Mouse (Mus musculus): Measurements from ENCODE around the gene Olfr449. TPM values are rescaled to one million over a fixed set of nuclear protein-coding genes. Genes with fewer than 3 reads are reported as not detected.

Olfr449 gene
- total and polyA plus RNA-seq, 3 experiments: not detected

GRCm38 (mm10) chr6:42876323-42876722, 42.1 kb downstream of the Olfr449 start:
- DNase-seq (ENCODE audit: extremely low read depth): no peak
- H3K4me1 ChIP-seq (ENCODE audit: control insufficient read depth in 1 of 2, insufficient read depth in 2 of 2): no peaks in the 10 kb centered on the region
- no peak overlapping the region for H3K27ac ChIP-seq (ENCODE audit: insufficient read depth, low read depth)
- no peaks in the 10 kb centered on the region for H3K36me3 ChIP-seq (replicated peaks in 1 of 2; ENCODE audit: control insufficient read depth in 1 of 2, insufficient read depth in 1 of 2, low read length in 1 of 2)
- no peak for TF ChIP-seq ELF1 (IDR thresholded peaks at IDR 0.05; ENCODE audit: low read depth, low read length)
- no peak for TF ChIP-seq USF1 (IDR thresholded peaks at IDR 0.05; ENCODE audit: low read depth, low read length)
- TF ChIP-seq EP300 (IDR thresholded peaks at IDR 0.05; ENCODE audit: low read length): no peak
- TF ChIP-seq POLR2A (IDR thresholded peaks at IDR 0.05; ENCODE audit: low read depth, low read length): no peak
- TF ChIP-seq ETS1 (conservative IDR thresholded peaks at IDR 0.05; ENCODE audit: low read depth, low read length): no peak
- TF ChIP-seq UBTF (IDR thresholded peaks at IDR 0.05; ENCODE audit: low read depth, low read length): no peak
- TF ChIP-seq MXI1 (IDR thresholded peaks at IDR 0.05; ENCODE audit: low read depth, low read length): no peak
- TF ChIP-seq JUND (conservative IDR thresholded peaks at IDR 0.05; ENCODE audit: low read depth, low read length): no peak
- no peak for TF ChIP-seq TCF12 (IDR thresholded peaks at IDR 0.05; ENCODE audit: low read depth, low read length)
- TF ChIP-seq E2F4 (IDR thresholded peaks at IDR 0.05; ENCODE audit: insufficient replicate concordance, low read depth, low read length): no peak
- TF ChIP-seq ZKSCAN1 (IDR thresholded peaks at IDR 0.05; ENCODE audit: borderline replicate concordance, low read depth, low read length): no peak
- TF ChIP-seq MEF2A (IDR thresholded peaks at IDR 0.05; ENCODE audit: borderline replicate concordance, low read depth, low read length): no peak
- no peak for TF ChIP-seq POLR2AphosphoS2 (IDR thresholded peaks at IDR 0.05; ENCODE audit: low read depth, low read length)
- no peak for TF ChIP-seq ZMIZ1 (IDR thresholded peaks at IDR 0.05; ENCODE audit: low read depth, low read length)
- TF ChIP-seq MAX (IDR thresholded peaks at IDR 0.05; ENCODE audit: low read length): no peak
- TF ChIP-seq RAD21 (IDR thresholded peaks at IDR 0.05; ENCODE audit: low read depth, low read length): no peak
- H3K79me2 ChIP-seq (replicated peaks; ENCODE audit: control insufficient read depth, extremely low read depth, insufficient read depth, poor library complexity, severe bottlenecking): no peaks in the 10 kb centered on the region
- no peak overlapping the region for H3K4me3 ChIP-seq (replicated peaks in 1 of 3; ENCODE audit: low read depth in 2 of 3, low read length in 2 of 3, poor library complexity in 1 of 3)
- H3K27me3 ChIP-seq (replicated peaks): no peaks in the 10 kb centered on the region
- dilution Hi-C loops (cut with MboI; ENCODE audit: extremely low pct_ligation_motif_present, extremely low pct_unique_long_range_greater_than_20kb, low sequenced_read_pairs): no loop called here
- H3K9me3 ChIP-seq (replicated peaks; ENCODE audit: low read length): no peaks in the 10 kb centered on the region
- in situ Hi-C loops (cut with MboI; ENCODE audit: low pct_ligation_motif_present, low pct_unique_long_range_greater_than_20kb, low sequenced_read_pairs): no loop called here
- H3K4me2 ChIP-seq (ENCODE audit: insufficient read depth, low read depth, poor library complexity, severe bottlenecking): no peak overlapping the region
- no peak overlapping the region for H3K9ac ChIP-seq (ENCODE audit: insufficient read depth, low read depth)

Other genes starting within 250 kb of the Olfr449 start
- gene Tcaf3, start 236.7 kb upstream of the Olfr449 start, total RNA-seq (2012; rRNA removed): not detected in 2 replicates
- not detected in 2 replicates for gene Tcaf3, start 236.7 kb upstream of the Olfr449 start, total RNA-seq (2014; rRNA removed)
- gene Tcaf3, start 236.7 kb upstream of the Olfr449 start, polyA plus RNA-seq (2012; ENCODE audit: insufficient read length, low read depth): not detected in 2 replicates
- gene Tcaf2, start 189.1 kb upstream of the Olfr449 start, total RNA-seq (2012; rRNA removed): not detected in 2 replicates
- gene Tcaf2, start 189.1 kb upstream of the Olfr449 start, total RNA-seq (2014; rRNA removed): not detected in 2 replicates
- not detected in 2 replicates for gene Tcaf2, start 189.1 kb upstream of the Olfr449 start, polyA plus RNA-seq (2012; ENCODE audit: insufficient read length, low read depth)
- not detected in 2 replicates for gene Tcaf1, start 124.3 kb upstream of the Olfr449 start, total RNA-seq (2012; rRNA removed)
- not detected in 2 replicates for gene Tcaf1, start 124.3 kb upstream of the Olfr449 start, total RNA-seq (2014; rRNA removed)
- gene Tcaf1, start 124.3 kb upstream of the Olfr449 start, polyA plus RNA-seq (2012; ENCODE audit: insufficient read length, low read depth): not detected in 2 replicates
- not detected in 2 replicates for gene Olfr453, start 95.0 kb upstream of the Olfr449 start, total RNA-seq (2012; rRNA removed)
- not detected in 2 replicates for gene Olfr453, start 95.0 kb upstream of the Olfr449 start, total RNA-seq (2014; rRNA removed)
- not detected in 2 replicates for gene Olfr453, start 95.0 kb upstream of the Olfr449 start, polyA plus RNA-seq (2012; ENCODE audit: insufficient read length, low read depth)
- not detected in 2 replicates for gene Olfr38, start 78.0 kb upstream of the Olfr449 start, total RNA-seq (2012; rRNA removed)
- not detected in 2 replicates for gene Olfr38, start 78.0 kb upstream of the Olfr449 start, total RNA-seq (2014; rRNA removed)
- gene Olfr38, start 78.0 kb upstream of the Olfr449 start, polyA plus RNA-seq (2012; ENCODE audit: insufficient read length, low read depth): not detected in 2 replicates
- not detected in 2 replicates for gene Olfr452, start 49.3 kb upstream of the Olfr449 start, total RNA-seq (2012; rRNA removed)
- gene Olfr452, start 49.3 kb upstream of the Olfr449 start, total RNA-seq (2014; rRNA removed): not detected in 2 replicates
- not detected in 2 replicates for gene Olfr452, start 49.3 kb upstream of the Olfr449 start, polyA plus RNA-seq (2012; ENCODE audit: insufficient read length, low read depth)
- not detected in 2 replicates for gene Olfr450, start 22.4 kb upstream of the Olfr449 start, total RNA-seq (2012; rRNA removed)
- gene Olfr450, start 22.4 kb upstream of the Olfr449 start, total RNA-seq (2014; rRNA removed): not detected in 2 replicates
- gene Olfr450, start 22.4 kb upstream of the Olfr449 start, polyA plus RNA-seq (2012; ENCODE audit: insufficient read length, low read depth): not detected in 2 replicates
- not detected in 2 replicates for gene Olfr448, start 56.1 kb downstream of the Olfr449 start, total RNA-seq (2012; rRNA removed)
- gene Olfr448, start 56.1 kb downstream of the Olfr449 start, total RNA-seq (2014; rRNA removed): not detected in 2 replicates
- not detected in 2 replicates for gene Olfr448, start 56.1 kb downstream of the Olfr449 start, polyA plus RNA-seq (2012; ENCODE audit: insufficient read length, low read depth)
- gene Olfr447, start 74.5 kb downstream of the Olfr449 start, total RNA-seq (2012; rRNA removed): not detected in 2 replicates
- not detected in 2 replicates for gene Olfr447, start 74.5 kb downstream of the Olfr449 start, total RNA-seq (2014; rRNA removed)
- not detected in 2 replicates for gene Olfr447, start 74.5 kb downstream of the Olfr449 start, polyA plus RNA-seq (2012; ENCODE audit: insufficient read length, low read depth)
- gene Olfr446, start 87.0 kb downstream of the Olfr449 start, total RNA-seq (2012; rRNA removed): not detected in 2 replicates
- gene Olfr446, start 87.0 kb downstream of the Olfr449 start, total RNA-seq (2014; rRNA removed): not detected in 2 replicates
- gene Olfr446, start 87.0 kb downstream of the Olfr449 start, polyA plus RNA-seq (2012; ENCODE audit: insufficient read length, low read depth): not detected in 2 replicates
- gene Olfr444, start 114.7 kb downstream of the Olfr449 start, total RNA-seq (2012; rRNA removed): not detected in 2 replicates
- gene Olfr444, start 114.7 kb downstream of the Olfr449 start, total RNA-seq (2014; rRNA removed): not detected in 2 replicates
- not detected in 2 replicates for gene Olfr444, start 114.7 kb downstream of the Olfr449 start, polyA plus RNA-seq (2012; ENCODE audit: insufficient read length, low read depth)